Mouse (Mus musculus) midbrain, embryonic 13.5 days (tissue): ENCODE measurements around the gene Mrpl46. TPM values are rescaled to one million over a fixed set of nuclear protein-coding genes. Genes with fewer than 3 reads are reported as not detected.

Source experiments
- ATAC-seq: fragments of 200-750 bp; cut with Nextera tagmentation; 2 replicates; pipeline ENCODE4 v1.8.0; 2017; ENCODE audit warnings: mild to moderate bottlenecking, moderate TSS enrichment, moderate library complexity
- H3K27ac ChIP-seq: fragments of 300-500 bp; sonication (generic); 2 replicates; pipeline ENCODE4 v1.5.1; 2015; ENCODE audit warnings: inconsistent platforms, mild to moderate bottlenecking, moderate library complexity
- H3K27me3 ChIP-seq: fragments of 300-500 bp; sonication (generic); 2 replicates; pipeline ENCODE4 v1.6.1; 2015; ENCODE audit warnings: mild to moderate bottlenecking, inconsistent platforms
- H3K36me3 ChIP-seq: fragments of 300-500 bp; sonication (generic); 2 replicates; pipeline ENCODE4 v1.6.1; 2015; ENCODE audit warnings: mild to moderate bottlenecking, inconsistent platforms
- H3K4me1 ChIP-seq: fragments of 300-500 bp; sonication (generic); replicated peaks from 2 replicates; pipeline ENCODE4 v1.6.1; 2015; ENCODE audit warnings: inconsistent platforms
- H3K4me2 ChIP-seq: fragments of 300-500 bp; sonication (generic); replicated peaks from 2 replicates; pipeline ENCODE4 v1.6.1; 2015; ENCODE audit warnings: moderate library complexity, mild to moderate bottlenecking, inconsistent platforms
- H3K4me3 ChIP-seq: fragments of 300-500 bp; sonication (generic); replicated peaks from 2 replicates; pipeline ENCODE4 v1.5.1; 2015; ENCODE audit warnings: mild to moderate bottlenecking, inconsistent platforms
- H3K9ac ChIP-seq: fragments of 300-500 bp; sonication (generic); replicated peaks from 2 replicates; pipeline ENCODE4 v1.6.1; 2015; ENCODE audit warnings: mild to moderate bottlenecking, inconsistent platforms
- H3K9me3 ChIP-seq: fragments of 300-500 bp; sonication (generic); 2 replicates; pipeline ENCODE4 v1.6.1; 2016; ENCODE audit warnings: mild to moderate bottlenecking, inconsistent platforms
- WGBS: fragments of 180-500 bp; shearing (Covaris S2); methylation state at CpG from one replicate; pipeline ENCODE4 v1.1.7; 2015; 5-methylcytosine and 5-hydroxymethylcytosine counted together
- polyA plus RNA-seq: library from polyadenylated mRNA; unstranded; fragments of >200 nt; fragmentation: Nextera tagmentation; extraction: Ambion mirVana; gene quantifications from 2 replicates; pipeline ENCODE4 v1.2.1, GENCODE M21; 2015

Gene Mrpl46
- polyA plus RNA-seq, 1 experiment from 2014 or later = 58.6 TPM

GRCm38 (mm10) chr7:78794571-78795092 is 11.3 kb upstream of the Mrpl46 start:
- no peak overlapping the region for H3K27ac ChIP-seq
- no peak for ATAC-seq
- no peak overlapping the region for H3K4me3 ChIP-seq
- H3K27me3 ChIP-seq = 0 out of 2 replicates have a peak, but pooled peaks cover under 1% of the 10 kb centered on the region
- WGBS = 83% methylated on average over 6 of the region's 6 CpGs
- no peak overlapping the region for H3K4me2 ChIP-seq
- H3K36me3 ChIP-seq = peaks cover 38% of the 10 kb centered on the region
- no peak overlapping the region for H3K9ac ChIP-seq
- peaks cover 19% of the 10 kb centered on the region for H3K4me1 ChIP-seq
- H3K9me3 ChIP-seq = no peaks in the 10 kb centered on the region

DNA sequence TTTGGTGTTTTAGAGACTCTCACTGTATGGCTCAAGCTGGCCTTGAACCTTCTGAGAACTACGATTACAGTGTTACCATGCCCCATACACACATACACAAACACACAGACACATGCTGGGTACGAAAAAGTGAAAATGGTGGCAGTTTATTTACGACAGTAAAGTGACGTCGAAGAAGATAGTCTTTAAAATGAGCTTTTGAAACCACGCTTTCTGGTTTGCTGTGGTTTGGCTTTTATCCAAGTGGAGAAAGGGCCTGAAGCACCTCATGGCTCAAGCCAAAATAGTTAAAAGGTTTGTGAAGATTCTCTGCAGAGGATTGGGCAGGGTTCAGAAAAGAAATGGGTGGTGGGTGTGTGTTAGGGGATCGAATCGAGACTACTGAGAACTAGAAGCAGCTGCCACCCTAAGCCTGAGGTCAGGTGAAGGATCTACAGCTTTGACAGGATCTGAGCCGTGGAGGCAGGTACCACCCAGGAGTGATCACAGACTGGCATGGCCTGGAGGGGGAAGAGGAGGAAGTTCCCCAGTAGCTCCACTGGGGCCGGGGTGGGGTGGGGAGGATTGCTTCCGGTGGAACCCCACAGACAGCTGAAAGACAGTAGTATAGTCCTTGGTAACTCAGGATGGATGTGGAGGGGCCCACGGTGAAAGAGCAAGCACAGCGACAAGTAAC is 10.7 kb upstream of the Mrpl46 start:
- peaks cover 17% of the 10 kb centered on the region for H3K4me1 ChIP-seq
- no peak overlapping the region for H3K4me3 ChIP-seq
- no peak overlapping the region for H3K9ac ChIP-seq
- peaks cover 44% of the 10 kb centered on the region for H3K36me3 ChIP-seq
- no peaks in the 10 kb centered on the region for H3K27me3 ChIP-seq
- no peak overlapping the region for H3K27ac ChIP-seq
- H3K4me2 ChIP-seq = no peak overlapping the region
- no peaks in the 10 kb centered on the region for H3K9me3 ChIP-seq
- WGBS = 92% methylated on average over 13 of the region's 13 CpGs
- no peak for ATAC-seq

GRCm38 (mm10) chr7:78791359-78792222 is 8.3 kb upstream of the Mrpl46 start:
- peak; percentile 85 for ATAC-seq
- H3K36me3 ChIP-seq = peaks cover 54% of the 10 kb centered on the region
- no peak overlapping the region for H3K9ac ChIP-seq
- H3K4me1 ChIP-seq = no peaks in the 10 kb centered on the region
- no peak overlapping the region for H3K27ac ChIP-seq
- H3K4me3 ChIP-seq = no peak overlapping the region
- H3K27me3 ChIP-seq = no peaks in the 10 kb centered on the region
- no peak overlapping the region for H3K4me2 ChIP-seq
- WGBS = 84% methylated on average over 15 of the region's 15 CpGs
- H3K9me3 ChIP-seq = no peaks in the 10 kb centered on the region

DNA sequence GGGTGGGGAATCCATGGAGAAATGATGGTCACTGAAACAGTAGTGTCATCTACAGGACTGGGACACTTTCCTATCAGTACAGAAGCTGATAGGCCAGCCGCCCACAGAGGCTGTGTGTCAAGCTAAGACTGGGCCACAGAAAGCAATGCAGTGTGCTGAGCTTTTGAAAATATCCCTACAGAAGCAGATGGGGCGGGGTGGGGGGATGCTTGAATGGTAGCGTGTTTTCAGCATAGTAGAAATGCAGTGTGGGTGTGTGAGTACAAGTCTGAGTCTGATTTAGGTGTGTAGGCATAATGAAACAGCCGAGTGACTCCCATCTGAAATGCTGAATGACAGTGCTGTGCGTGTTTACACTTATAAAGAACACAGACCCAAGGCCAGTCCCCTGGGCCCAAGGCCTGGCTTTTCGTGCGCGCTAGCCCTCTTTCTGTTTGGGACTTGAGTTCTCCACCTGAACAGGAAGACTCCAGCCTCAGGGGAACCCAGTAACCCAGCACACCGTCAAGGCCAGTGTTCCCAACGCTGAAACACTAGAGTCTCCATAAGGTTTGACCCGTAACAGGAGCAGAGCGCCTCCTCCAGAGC is 4.6 kb upstream of the Mrpl46 start:
- ATAC-seq = no peak
- no peak overlapping the region for H3K9ac ChIP-seq

DNA sequence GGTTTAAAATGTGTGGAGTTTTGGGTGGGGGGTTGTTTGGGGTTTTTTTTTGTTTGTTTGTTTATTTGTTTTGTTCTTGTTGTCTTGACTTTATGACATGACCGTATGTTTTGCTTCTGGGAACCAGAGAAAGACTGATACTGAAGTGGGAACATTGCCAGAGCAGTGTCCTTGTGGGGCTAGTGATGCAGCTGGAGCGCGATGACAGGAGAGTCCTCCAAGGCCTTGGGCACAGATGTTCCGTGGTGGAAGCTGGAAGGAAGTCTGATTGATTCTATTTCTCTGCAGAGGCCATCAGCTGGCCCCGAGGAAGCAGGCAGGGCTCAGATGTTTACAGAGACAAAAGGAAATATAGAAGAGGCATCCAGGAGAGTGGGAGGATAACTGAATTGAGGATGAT is 2.6 kb upstream of the Mrpl46 start:
- Histone ChIP-seq H3K27me3 (no peaks in the 10 kb centered on the region), H3K9ac (no peak overlapping the region), H3K9me3 (no peaks in the 10 kb centered on the region), H3K4me3 (no peak overlapping the region), H3K27ac (no peak overlapping the region), H3K36me3 (peaks cover 37% of the 10 kb centered on the region), H3K4me2 (no peak overlapping the region), H3K4me1 (peaks cover 21% of the 10 kb centered on the region)
- WGBS = 70% methylated on average over 5 of the region's 5 CpGs
- no peak for ATAC-seq

More for the DNA sequence above, 4.6 kb upstream of the Mrpl46 start:
- Histone ChIP-seq H3K27ac (no peak overlapping the region), H3K36me3 (peaks cover 51% of the 10 kb centered on the region), H3K4me1 (peaks cover 11% of the 10 kb centered on the region), H3K4me3 (no peak overlapping the region), H3K4me2 (no peak overlapping the region), H3K9me3 (no peaks in the 10 kb centered on the region), H3K27me3 (no peaks in the 10 kb centered on the region)
- 91% methylated on average over 12 of the region's 12 CpGs for WGBS

DNA sequence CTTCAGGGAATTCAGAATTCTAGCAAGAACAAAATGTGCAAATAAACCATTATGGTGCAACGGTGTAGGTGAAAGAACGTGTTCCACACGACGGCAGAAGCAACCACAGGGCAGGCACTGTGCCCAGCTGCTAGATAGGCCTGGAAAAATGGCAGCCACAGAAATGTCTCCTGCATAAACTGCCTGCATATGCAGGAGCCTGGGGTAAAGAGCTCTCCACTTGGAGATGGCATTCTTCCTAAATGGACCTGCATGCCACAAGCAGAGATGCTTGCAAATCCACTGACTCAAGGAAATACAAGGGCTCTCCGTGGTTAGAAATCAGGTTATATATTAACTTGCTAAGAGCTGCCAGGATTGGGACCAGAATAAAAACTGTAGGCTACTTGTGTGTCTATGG is 4.6 kb downstream of the Mrpl46 start:
- H3K9ac ChIP-seq = no peak overlapping the region
- no peaks in the 10 kb centered on the region for H3K27me3 ChIP-seq
- no peak overlapping the region for H3K4me2 ChIP-seq
- 94% methylated on average over 5 of the region's 5 CpGs for WGBS
- no peaks in the 10 kb centered on the region for H3K9me3 ChIP-seq
- H3K4me1 ChIP-seq = peaks cover 13% of the 10 kb centered on the region
- no peak overlapping the region for H3K4me3 ChIP-seq
- peaks cover 50% of the 10 kb centered on the region for H3K36me3 ChIP-seq
- no peak for ATAC-seq
- no peak overlapping the region for H3K27ac ChIP-seq

GRCm38 (mm10) chr7:78770936-78771335 is 12.4 kb downstream of the Mrpl46 start:
- no peak for ATAC-seq
- H3K9ac ChIP-seq = no peak overlapping the region
- H3K27ac ChIP-seq = no peak overlapping the region
- H3K4me1 ChIP-seq = peaks cover 3% of the 10 kb centered on the region; the same call in 1 of the 2 replicates
- no peaks in the 10 kb centered on the region for H3K27me3 ChIP-seq
- no peak overlapping the region for H3K4me2 ChIP-seq
- no peak overlapping the region for H3K4me3 ChIP-seq
- H3K36me3 ChIP-seq = peaks cover 23% of the 10 kb centered on the region
- no peaks in the 10 kb centered on the region for H3K9me3 ChIP-seq
- WGBS = 88% methylated on average over 5 of the region's 5 CpGs

GRCm38 (mm10) chr7:78769075-78769652 is 14.2 kb downstream of the Mrpl46 start:
- no peak overlapping the region for H3K9ac ChIP-seq
- H3K36me3 ChIP-seq = peaks cover 9% of the 10 kb centered on the region
- H3K27ac ChIP-seq = no peak overlapping the region
- 76% methylated on average over 7 of the region's 7 CpGs for WGBS
- 0 out of 2 replicates have a peak, but pooled peaks cover 2% of the 10 kb centered on the region for H3K27me3 ChIP-seq
- no peaks in the 10 kb centered on the region for H3K9me3 ChIP-seq
- no peak overlapping the region for H3K4me3 ChIP-seq
- no peak overlapping the region for H3K4me2 ChIP-seq
- no peak for ATAC-seq
- peaks cover 4% of the 10 kb centered on the region; the same call in 1 of the 2 replicates for H3K4me1 ChIP-seq

- 74% methylated on average over 12 of the region's 12 CpGs for WGBS
- peak overlapping the region; percentile 71 for H3K27ac ChIP-seq
- ATAC-seq = peak; percentile 59
Observed at GRCm38 (mm10) chr7:78767929-78768531, 15.3 kb downstream of the Mrpl46 start.

DNA sequence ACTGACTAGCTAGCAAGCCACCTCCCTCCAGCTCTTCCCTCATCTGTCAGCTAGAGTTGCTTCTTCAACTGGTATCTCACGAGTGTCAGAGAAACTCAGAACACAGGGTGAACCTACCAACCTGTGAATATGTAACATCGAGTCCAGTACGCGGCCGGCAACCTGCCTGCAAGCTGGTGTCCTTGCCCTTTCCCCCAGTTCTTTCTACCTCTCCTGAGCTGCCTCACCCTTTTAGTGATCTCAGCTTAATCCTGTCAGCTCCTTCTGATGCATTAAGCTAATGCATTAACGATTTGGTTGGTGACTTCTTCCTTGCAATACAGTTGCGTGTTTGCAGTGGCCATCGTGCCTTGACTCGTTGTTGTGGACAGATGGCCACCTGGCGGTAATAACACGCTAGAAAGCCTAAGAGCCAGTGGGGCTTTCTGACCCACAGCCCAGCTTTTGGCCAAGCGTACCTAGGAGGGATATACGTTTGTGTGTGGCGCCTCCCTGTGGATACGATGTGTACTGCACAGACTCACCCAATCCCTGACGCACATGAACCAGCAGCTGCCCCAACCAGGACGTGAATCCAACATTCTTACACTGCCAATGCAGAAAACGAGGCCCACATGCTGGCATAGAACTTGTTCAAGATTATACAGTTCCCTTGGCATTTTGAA is 17.2 kb downstream of the Mrpl46 start:
- Histone ChIP-seq H3K27ac (no peak overlapping the region), H3K4me1 (peaks cover 4% of the 10 kb centered on the region; the same call in 1 of the 2 replicates), H3K4me3 (no peak overlapping the region), H3K27me3 (0 out of 2 replicates have a peak, but pooled peaks cover 2% of the 10 kb centered on the region), H3K9ac (no peak overlapping the region), H3K9me3 (no peaks in the 10 kb centered on the region), H3K4me2 (peak overlapping the region; percentile 33), H3K36me3 (no peaks in the 10 kb centered on the region)
- peak; percentile 84 for ATAC-seq
- WGBS = 19% methylated on average over 18 of the region's 18 CpGs

More at GRCm38 (mm10) chr7:78767929-78768531, 15.3 kb downstream of the Mrpl46 start:
- peaks cover 6% of the 10 kb centered on the region for H3K36me3 ChIP-seq
- no peaks in the 10 kb centered on the region for H3K9me3 ChIP-seq
- H3K4me3 ChIP-seq = no peak overlapping the region
- no peak overlapping the region for H3K4me2 ChIP-seq
- H3K4me1 ChIP-seq = peaks cover 4% of the 10 kb centered on the region; the same call in 1 of the 2 replicates
- H3K27me3 ChIP-seq = 0 out of 2 replicates have a peak, but pooled peaks cover 2% of the 10 kb centered on the region
- H3K9ac ChIP-seq = no peak overlapping the region

DNA sequence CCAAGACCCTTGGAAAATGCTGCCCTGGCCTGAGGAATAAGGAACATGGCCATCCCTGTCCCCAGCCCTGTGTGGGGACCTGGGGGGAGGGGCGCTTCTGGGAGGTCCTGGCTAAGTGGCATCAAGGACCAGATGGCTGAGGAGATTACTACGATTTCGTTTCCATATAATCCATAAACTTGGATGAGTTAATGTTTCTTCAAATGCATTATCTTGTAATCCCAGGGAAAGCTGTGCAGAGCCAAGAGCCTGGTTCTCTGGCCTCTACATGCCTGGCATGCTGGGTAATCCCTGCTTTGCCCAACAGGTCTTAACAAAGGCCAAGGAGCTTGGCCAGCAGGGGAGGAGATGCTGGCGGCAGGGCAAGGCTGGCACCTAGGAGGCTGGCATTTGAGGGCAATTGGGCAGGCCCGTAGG is 18.1 kb downstream of the Mrpl46 start:
- ATAC-seq = no peak
- Histone ChIP-seq H3K27ac (no peak overlapping the region), H3K36me3 (no peaks in the 10 kb centered on the region), H3K27me3 (0 out of 2 replicates have a peak, but pooled peaks cover 2% of the 10 kb centered on the region), H3K4me1 (peaks cover 4% of the 10 kb centered on the region; the same call in 1 of the 2 replicates), H3K4me3 (no peak overlapping the region), H3K4me2 (no peak overlapping the region), H3K9ac (no peak overlapping the region), H3K9me3 (no peaks in the 10 kb centered on the region)
- 68% methylated on average over 5 of the region's 5 CpGs for WGBS
